Mouse (Mus musculus): Measurements from ENCODE around the gene Tbc1d21. TPM values are rescaled to one million over a fixed set of nuclear protein-coding genes. Genes with fewer than 3 reads are reported as not detected.

The Tbc1d21 gene
- polyA plus RNA-seq, 1 experiment from 2014 or later = not detected

DNA sequence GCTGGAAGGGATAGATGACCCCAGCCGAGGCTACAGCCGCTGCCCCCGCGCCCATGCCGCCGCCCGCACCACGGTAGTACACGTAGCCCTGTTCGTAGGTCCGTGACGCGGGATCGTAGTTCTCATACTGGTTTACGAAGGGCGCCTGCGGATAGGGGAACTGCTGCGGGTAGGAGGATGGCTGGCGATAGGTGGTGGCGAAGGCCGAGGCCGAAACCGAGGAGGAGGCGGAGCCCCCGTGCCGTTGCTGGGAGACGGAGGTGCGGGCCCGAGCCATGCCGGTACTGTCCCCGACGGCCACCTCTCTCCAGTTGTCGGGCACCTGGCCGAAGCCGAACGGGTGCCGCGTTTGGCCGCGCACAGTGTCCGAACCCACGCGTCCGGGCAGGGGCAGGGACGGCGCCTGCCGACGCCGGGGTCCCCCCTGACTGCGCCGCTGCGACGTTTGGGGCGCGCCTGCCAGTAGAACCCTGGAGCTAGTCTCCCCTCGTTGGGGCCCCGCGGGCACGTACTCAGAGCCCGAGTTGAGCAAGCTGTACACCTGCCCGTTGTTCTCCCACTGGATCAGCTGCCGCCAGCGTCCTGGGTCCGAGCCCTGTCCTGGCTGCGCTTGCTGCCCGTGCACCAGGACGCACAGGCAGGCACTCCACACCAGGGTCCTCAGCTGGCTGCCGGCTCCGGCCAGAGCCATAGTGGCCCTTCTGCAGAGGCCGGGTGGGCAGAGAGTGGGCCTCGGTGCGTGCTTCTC lies 57.9 kb downstream of the Tbc1d21 start:
- ATAC-seq (ENCODE audit: low FRiP score, low read depth) = 0 out of 2 replicates have a peak, but pooled peaks have one; percentile 6
- Histone ChIP-seq H3K4me2 (replicated peaks) (peak overlapping the region; percentile 68), H3K9ac (peak overlapping the region; percentile 38), H3K4me3 (peak overlapping the region; percentile 40), H3K4me1 (peaks cover 50% of the 10 kb centered on the region), H3K27me3 (replicated peaks) (peaks cover 25% of the 10 kb centered on the region), H3K27ac (no peak overlapping the region), H3K36me3 (no peaks in the 10 kb centered on the region), H3K9me3 (no peaks in the 10 kb centered on the region)
- WGBS = 2% methylated on average over 72 of the region's 72 CpGs

DNA sequence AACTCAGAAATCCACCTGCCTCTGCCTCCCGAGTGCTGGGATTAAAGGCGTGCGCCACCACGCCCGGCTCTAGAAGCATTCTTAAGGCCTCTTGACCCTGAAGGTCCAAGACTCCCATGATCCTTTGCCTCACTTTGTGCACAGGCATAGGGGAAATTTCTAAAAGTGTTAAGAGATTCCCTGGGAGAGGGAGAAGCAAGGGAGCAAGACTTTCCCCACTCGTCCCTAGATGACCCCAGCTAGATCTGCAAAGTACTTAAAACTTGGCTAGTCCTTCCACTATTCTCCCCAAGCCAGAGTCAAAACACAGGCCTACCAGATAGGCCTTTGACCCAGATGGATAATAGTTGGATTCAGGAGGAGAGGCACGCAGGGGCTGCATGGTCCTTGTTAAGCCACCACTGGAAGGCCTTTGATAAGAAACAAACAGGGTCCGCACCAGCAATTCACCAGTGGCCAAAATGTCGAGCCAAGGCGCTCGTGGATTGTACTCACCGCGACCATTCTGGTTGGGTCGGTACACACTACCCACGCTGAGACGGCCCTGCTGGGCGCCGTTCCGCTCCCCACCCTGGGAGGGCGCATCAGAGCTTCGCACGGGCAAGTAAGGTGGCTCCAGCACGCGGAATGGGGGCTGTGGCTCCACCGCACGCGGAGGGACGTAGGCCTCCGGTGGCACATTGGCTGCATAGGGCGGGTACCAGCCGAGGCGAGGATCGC lies 58.9 kb downstream of the Tbc1d21 start:
- WGBS = 58% methylated on average over 33 of the region's 33 CpGs
- no peak overlapping the region for H3K27ac ChIP-seq
- H3K4me2 ChIP-seq (replicated peaks) = peak overlapping the region; percentile 68
- no peaks in the 10 kb centered on the region for H3K36me3 ChIP-seq
- H3K4me1 ChIP-seq = peaks cover 42% of the 10 kb centered on the region
- ATAC-seq (ENCODE audit: low FRiP score, low read depth) = no peak
- peak overlapping the region; percentile 40 for H3K4me3 ChIP-seq
- H3K9me3 ChIP-seq = no peaks in the 10 kb centered on the region
- peaks cover 25% of the 10 kb centered on the region for H3K27me3 ChIP-seq (replicated peaks)
- H3K9ac ChIP-seq = peak overlapping the region; percentile 38

- Histone ChIP-seq H3K4me3 (no peak overlapping the region), H3K4me1 (peaks cover 42% of the 10 kb centered on the region), H3K9me3 (no peaks in the 10 kb centered on the region), H3K36me3 (no peaks in the 10 kb centered on the region), H3K4me2 (replicated peaks) (no peak overlapping the region), H3K27me3 (replicated peaks) (peaks cover 25% of the 10 kb centered on the region), H3K27ac (no peak overlapping the region), H3K9ac (no peak overlapping the region)
- WGBS = 85% methylated on average over 14 of the region's 14 CpGs
- ATAC-seq (ENCODE audit: low FRiP score, low read depth) = no peak
Measured at GRCm38 (mm10) chr9:58310043-58310660, 60.1 kb downstream of the Tbc1d21 start.

Other genes starting within 250 kb of the Tbc1d21 start
- gene Islr, start 166.1 kb downstream of the Tbc1d21 start, polyA plus RNA-seq (2016; fragmentation: Nextera tagmentation; extraction: Ambion mirVana) = 48.7 and 51.6 TPM in 2 replicates
- 13.8 and 15.4 TPM in 2 replicates for gene Islr2, start 166.1 kb downstream of the Tbc1d21 start, polyA plus RNA-seq (2016; fragmentation: Nextera tagmentation; extraction: Ambion mirVana)
- gene Pml, start 120.7 kb downstream of the Tbc1d21 start, polyA plus RNA-seq (2016; fragmentation: Nextera tagmentation; extraction: Ambion mirVana) = 5.6 and 8.2 TPM in 2 replicates
- 62.6 and 71.5 TPM in 2 replicates for gene Stoml1, start 117.3 kb downstream of the Tbc1d21 start, polyA plus RNA-seq (2016; fragmentation: Nextera tagmentation; extraction: Ambion mirVana)
- gene Loxl1, start 57.3 kb downstream of the Tbc1d21 start, polyA plus RNA-seq (2016; fragmentation: Nextera tagmentation; extraction: Ambion mirVana) = 13.5 and 14.7 TPM in 2 replicates
- gene Insyn1, start 118.1 kb upstream of the Tbc1d21 start, polyA plus RNA-seq (2016; fragmentation: Nextera tagmentation; extraction: Ambion mirVana) = 6.8 and 7.9 TPM in 2 replicates
- 39.4 and 42.2 TPM in 2 replicates for gene Cd276, start 185.0 kb upstream of the Tbc1d21 start, polyA plus RNA-seq (2016; fragmentation: Nextera tagmentation; extraction: Ambion mirVana)
- 86.5 and 91.0 TPM in 2 replicates for gene Nptn, start 211.8 kb upstream of the Tbc1d21 start, polyA plus RNA-seq (2016; fragmentation: Nextera tagmentation; extraction: Ambion mirVana)

All from neural tube, embryonic 12.5 days (tissue).